Mouse (Mus musculus): ENCODE measurements at regions not wholly inside any gene's neighbourhood (a gene's known extent, or its start where the extent isn't known, plus 50 kb on each side); places are given as distances from the start of the nearest gene placed in this dataset.
"Not testable (repeated sequence)": the region's sequence is repeated elsewhere in the genome, so short reads cannot be mapped to it uniquely, and the experiment has no call there.

DNA sequence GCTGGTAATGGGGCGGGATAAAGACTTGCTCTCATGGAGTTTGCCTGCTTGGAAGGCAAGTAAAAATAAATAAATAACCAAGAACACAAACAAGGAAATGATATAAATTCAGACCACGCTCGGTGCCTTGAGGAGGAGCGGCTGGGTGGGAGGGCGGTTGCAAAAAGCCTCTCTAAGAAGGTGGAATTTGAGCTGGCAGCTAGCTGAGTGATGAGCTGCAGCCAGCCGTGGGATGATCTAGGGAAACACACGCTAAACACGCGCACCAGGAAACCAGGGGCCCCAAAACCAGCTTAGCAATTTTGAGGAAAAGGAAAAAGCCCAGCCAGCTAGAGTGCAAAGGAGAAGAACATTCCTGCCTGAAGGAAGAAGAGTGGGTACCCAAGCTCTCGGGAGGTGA lies 217.0 kb downstream of the 3100002H09Rik start:
- H3K4me3 ChIP-seq = no peak overlapping the region
- no peak overlapping the region for H3K27ac ChIP-seq
- H3K27me3 ChIP-seq = peaks cover 15% of the 10 kb centered on the region
- no peak overlapping the region for H3K9ac ChIP-seq
- ATAC-seq (ENCODE audit: insufficient number of reproducible peaks, insufficient read depth, low FRiP score, low TSS enrichment, low read depth) = no peak
- peaks cover 21% of the 10 kb centered on the region for H3K4me1 ChIP-seq
- H3K4me2 ChIP-seq = no peak overlapping the region
- H3K9me3 ChIP-seq = no peaks in the 10 kb centered on the region
- 22% methylated on average over 10 of the region's 10 CpGs for WGBS
- no peaks in the 10 kb centered on the region for H3K36me3 ChIP-seq

DNA sequence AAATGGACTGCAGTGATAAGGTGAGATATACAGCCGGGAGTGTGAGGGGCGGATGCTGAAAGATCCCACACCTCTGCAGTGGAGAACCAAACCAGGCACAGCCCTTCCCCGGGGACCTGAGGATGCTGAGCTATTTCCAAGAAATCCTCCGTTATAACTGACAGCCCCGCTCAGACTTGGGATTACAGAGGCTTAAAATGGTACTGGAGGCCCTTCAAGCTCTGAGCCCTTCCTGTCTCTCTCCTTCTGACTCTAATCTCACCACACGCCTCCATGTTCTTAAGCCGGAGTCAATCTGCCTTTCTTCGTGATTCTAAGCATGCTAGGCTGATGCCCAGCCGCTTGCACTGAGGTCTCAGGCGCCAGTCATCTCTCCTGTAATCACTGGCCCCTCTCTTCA lies 221.5 kb downstream of the 3100002H09Rik start:
- ATAC-seq (ENCODE audit: insufficient number of reproducible peaks, insufficient read depth, low FRiP score, low TSS enrichment, low read depth) = no peak
- Histone ChIP-seq H3K27ac (no peak overlapping the region), H3K4me3 (no peak overlapping the region), H3K4me2 (no peak overlapping the region), H3K9me3 (no peaks in the 10 kb centered on the region), H3K27me3 (peaks cover 13% of the 10 kb centered on the region), H3K9ac (no peak overlapping the region), H3K4me1 (peaks cover 16% of the 10 kb centered on the region), H3K36me3 (no peaks in the 10 kb centered on the region)
- WGBS = 81% methylated on average over 10 of the region's 10 CpGs

DNA sequence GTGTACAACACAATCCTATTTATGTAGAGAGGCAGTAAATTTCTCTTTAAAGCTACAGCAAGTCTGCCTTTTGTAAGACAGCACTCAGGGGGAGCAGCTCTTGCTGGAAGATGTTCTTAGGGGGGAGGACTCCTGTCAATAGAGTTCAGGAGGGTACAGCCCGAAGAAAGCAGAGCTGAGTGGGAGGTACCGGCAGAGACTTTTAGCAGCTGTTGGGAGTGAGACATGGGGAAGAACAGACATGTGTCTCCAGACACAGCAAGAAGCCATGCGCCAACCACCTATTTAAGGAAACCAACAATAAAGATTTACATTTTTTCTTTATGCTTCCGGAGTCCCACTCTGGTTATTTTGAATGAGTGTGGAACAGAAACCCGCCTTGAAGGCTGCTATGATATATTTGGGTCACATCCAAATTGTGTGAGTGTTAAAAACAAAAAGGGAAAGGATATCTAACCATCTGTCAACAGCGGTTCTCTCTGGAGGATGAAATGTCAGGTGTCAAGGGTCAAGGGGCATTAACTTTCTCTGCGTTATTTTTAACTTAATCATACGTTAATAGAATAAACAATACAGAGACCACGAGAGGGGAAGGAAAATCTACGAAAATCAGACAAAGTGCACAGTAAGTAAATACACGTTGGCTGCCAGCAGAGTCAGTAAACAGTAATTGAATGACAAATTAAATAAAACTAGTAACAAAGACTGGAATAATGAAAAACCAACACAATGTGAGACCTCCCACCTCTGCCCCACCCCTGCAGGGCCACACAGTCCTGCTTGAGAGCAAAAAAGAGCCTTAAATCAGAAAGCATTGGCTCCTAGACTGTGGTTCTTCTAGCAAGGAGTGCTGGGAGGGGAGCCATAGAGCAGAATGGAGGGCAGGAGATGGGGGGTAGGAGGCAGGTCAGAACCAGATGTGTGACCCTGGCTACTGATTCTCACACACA lies 225.2 kb downstream of the 3100002H09Rik start:
- ATAC-seq (ENCODE audit: insufficient number of reproducible peaks, insufficient read depth, low FRiP score, low TSS enrichment, low read depth) = no peak
- Histone ChIP-seq H3K4me1 (peaks cover 9% of the 10 kb centered on the region; the same call in 1 of the 2 replicates), H3K36me3 (no peaks in the 10 kb centered on the region), H3K4me2 (no peak overlapping the region), H3K27me3 (0 out of 2 replicates have a peak, but pooled peaks cover 7% of the 10 kb centered on the region), H3K9me3 (no peaks in the 10 kb centered on the region), H3K9ac (no peak overlapping the region), H3K27ac (no peak overlapping the region), H3K4me3 (no peak overlapping the region)
- WGBS = 35% methylated on average over 11 of the region's 11 CpGs

DNA sequence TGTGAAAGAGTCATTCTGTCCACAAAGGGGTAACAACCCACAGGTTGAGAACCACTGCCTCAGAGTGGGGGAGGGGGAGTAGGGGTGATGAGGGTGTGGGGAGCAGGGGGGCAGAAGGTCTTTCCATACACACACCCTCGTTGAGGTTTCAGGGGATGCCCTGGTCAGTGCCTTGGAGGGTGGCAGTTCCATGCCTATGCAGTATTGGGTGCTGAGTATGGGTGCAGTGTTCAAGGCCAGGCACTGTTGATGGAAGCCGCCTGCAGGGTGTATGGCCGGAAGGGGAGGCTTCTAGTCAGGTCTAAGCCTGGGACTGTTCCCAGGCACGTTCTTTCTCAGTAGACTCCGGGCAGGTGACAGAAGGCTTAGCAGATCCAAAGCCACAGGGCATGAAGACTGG lies 234.1 kb downstream of the 3100002H09Rik start:
- H3K4me2 ChIP-seq = no peak overlapping the region
- no peak for ATAC-seq (ENCODE audit: insufficient number of reproducible peaks, insufficient read depth, low FRiP score, low TSS enrichment, low read depth)
- H3K27ac ChIP-seq = no peak overlapping the region
- no peaks in the 10 kb centered on the region for H3K36me3 ChIP-seq
- H3K9ac ChIP-seq = no peak overlapping the region
- no peak overlapping the region for H3K4me3 ChIP-seq
- no peaks in the 10 kb centered on the region for H3K9me3 ChIP-seq
- 55% methylated on average over 5 of the region's 5 CpGs for WGBS
- peaks cover 5% of the 10 kb centered on the region; the same call in 1 of the 2 replicates for H3K27me3 ChIP-seq
- H3K4me1 ChIP-seq = 0 out of 2 replicates have a peak, but pooled peaks cover 8% of the 10 kb centered on the region

DNA sequence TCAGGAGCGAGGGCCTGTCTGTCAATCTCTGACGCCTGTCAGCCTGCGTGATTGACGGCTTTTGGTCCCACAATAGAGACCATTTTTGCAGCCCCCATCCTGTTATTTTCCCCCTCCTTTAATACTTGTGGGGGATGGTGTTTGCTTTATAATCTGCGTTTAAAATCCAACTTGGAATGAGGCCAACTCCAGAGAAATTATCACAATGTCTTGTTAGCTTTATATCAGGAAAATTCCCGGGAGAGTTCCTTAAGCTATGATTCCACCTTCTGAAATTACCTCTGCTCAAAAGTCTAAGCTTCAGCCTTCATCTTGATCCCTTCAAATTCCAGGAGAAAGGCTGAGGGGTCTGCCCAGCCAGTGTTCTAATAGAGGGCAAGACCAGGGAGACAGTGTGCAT lies 235.0 kb downstream of the 3100002H09Rik start:
- Histone ChIP-seq H3K4me2 (no peak overlapping the region), H3K27me3 (peaks cover 5% of the 10 kb centered on the region; the same call in 1 of the 2 replicates), H3K27ac (no peak overlapping the region), H3K9me3 (no peaks in the 10 kb centered on the region), H3K36me3 (no peaks in the 10 kb centered on the region), H3K4me1 (0 out of 2 replicates have a peak, but pooled peaks cover 8% of the 10 kb centered on the region), H3K9ac (no peak overlapping the region), H3K4me3 (no peak overlapping the region)
- WGBS = 65% methylated on average over 6 of the region's 6 CpGs
- no peak for ATAC-seq (ENCODE audit: insufficient number of reproducible peaks, insufficient read depth, low FRiP score, low TSS enrichment, low read depth)

DNA sequence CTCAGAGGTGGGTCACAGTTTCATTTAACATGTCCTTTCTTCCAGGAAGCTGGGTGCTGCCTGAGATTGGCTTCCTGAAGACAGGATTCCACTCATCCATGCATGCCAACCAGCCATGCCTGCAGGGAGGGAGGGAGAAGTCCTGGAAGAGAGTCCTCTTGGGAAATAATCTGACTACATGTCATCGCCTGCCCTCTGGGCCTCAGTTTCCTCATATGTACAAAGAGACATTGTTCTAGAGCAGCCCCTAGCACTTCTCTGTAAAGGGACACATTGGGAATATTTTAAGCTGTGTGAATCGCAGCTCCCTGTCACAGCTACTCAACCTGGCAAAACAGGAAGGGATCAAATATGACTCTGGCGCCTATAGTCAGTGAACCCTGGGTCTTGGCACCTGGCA lies 241.8 kb downstream of the 3100002H09Rik start:
- WGBS = 72% methylated on average over 3 of the region's 3 CpGs
- Histone ChIP-seq H3K4me1 (no peaks in the 10 kb centered on the region), H3K4me2 (no peak overlapping the region), H3K27ac (no peak overlapping the region), H3K9ac (no peak overlapping the region), H3K9me3 (no peaks in the 10 kb centered on the region), H3K27me3 (no peaks in the 10 kb centered on the region), H3K4me3 (no peak overlapping the region), H3K36me3 (no peaks in the 10 kb centered on the region)
- ATAC-seq (ENCODE audit: insufficient number of reproducible peaks, insufficient read depth, low FRiP score, low TSS enrichment, low read depth) = no peak

DNA sequence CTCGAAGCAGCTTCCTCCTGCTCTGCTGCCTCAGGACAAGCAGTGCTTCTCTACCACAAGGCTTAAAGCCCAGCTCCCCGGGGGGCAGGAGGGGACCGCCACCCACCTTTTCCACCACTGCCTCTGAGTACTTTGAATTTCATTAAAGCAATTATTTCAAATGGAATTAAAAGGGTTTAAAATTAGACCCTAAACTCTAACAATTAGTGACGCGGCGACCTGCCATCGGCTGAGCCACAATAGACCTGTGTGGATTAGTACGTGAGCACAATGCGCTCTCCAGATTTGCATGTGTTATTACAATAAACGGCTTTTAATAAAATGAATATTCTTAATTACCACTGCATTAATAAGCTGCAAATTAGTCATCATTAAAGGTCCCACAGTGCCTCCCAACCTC lies 242.5 kb downstream of the 3100002H09Rik start:
- H3K4me1 ChIP-seq = no peaks in the 10 kb centered on the region
- no peak overlapping the region for H3K4me2 ChIP-seq
- no peak overlapping the region for H3K9ac ChIP-seq
- no peaks in the 10 kb centered on the region for H3K9me3 ChIP-seq
- no peak overlapping the region for H3K4me3 ChIP-seq
- H3K36me3 ChIP-seq = no peaks in the 10 kb centered on the region
- no peaks in the 10 kb centered on the region for H3K27me3 ChIP-seq
- WGBS = 80% methylated on average over 10 of the region's 10 CpGs
- ATAC-seq (ENCODE audit: insufficient number of reproducible peaks, insufficient read depth, low FRiP score, low TSS enrichment, low read depth) = no peak
- H3K27ac ChIP-seq = no peak overlapping the region

DNA sequence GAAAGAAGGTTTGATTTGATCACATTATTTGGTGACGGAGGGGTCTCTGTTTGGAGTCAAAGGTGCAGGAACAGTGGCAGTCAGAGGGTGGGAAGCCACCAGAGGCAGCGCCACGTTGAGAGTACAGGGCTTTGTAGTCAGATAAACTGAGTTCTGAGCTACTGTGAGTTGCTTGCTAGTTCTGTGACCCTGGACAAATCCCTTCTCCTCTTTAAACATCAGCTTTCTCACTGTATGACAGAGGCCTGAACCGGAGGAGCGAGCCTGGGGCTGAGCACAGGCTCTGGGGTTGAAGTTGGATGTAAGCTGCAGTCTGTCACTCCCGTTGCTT lies 250.1 kb downstream of the 3100002H09Rik start:
- Histone ChIP-seq H3K27ac (no peak overlapping the region), H3K36me3 (no peaks in the 10 kb centered on the region), H3K9me3 (no peaks in the 10 kb centered on the region), H3K4me3 (no peak overlapping the region), H3K4me2 (no peak overlapping the region), H3K27me3 (peaks cover 21% of the 10 kb centered on the region), H3K4me1 (no peaks in the 10 kb centered on the region), H3K9ac (no peak overlapping the region)
- WGBS = 49% methylated on average over 6 of the region's 6 CpGs
- no peak for ATAC-seq (ENCODE audit: insufficient number of reproducible peaks, insufficient read depth, low FRiP score, low TSS enrichment, low read depth)

DNA sequence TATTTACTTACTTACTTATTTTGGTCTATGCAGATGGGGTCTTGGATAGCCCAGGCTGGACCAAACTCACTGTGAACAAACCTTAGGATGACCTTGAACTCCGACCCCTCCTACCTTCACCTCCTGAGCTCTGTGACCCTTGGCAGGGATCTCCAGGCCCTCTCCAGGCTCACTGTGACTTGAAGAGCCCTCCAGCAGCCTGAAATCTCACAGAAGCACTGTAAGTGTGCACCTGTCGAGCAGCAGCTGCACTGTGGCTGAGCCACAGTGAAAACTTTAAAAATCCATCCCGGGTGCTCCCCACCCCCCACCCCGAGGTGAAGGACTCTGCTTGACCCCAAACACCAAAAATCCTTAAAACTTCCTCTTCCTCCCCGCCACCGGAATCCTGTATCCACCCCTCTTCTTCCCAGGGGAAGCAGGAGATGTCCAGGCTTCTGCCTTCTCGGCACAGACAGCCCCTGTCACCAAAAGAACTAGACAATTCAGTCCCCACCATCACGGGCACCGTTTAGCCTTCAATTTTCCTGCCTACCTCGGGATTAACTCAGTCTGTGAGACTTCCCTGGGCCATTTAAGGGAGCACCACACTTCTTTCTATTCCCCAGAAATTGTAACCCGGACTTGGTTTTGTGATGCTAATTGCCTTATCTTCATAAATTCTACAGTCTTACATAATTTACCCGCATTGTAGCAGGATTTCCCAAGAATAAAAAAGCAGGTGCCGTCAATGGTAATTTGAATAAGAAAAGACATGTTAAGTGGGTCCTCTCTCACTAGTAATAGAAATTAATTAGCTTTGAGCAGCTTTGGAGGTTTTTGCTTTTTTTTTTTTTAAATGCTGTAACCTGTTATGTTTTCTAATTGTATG lies 250.7 kb downstream of the 3100002H09Rik start:
- Histone ChIP-seq H3K27me3 (peaks cover 21% of the 10 kb centered on the region), H3K27ac (no peak overlapping the region), H3K4me1 (no peaks in the 10 kb centered on the region), H3K9me3 (no peaks in the 10 kb centered on the region), H3K36me3 (no peaks in the 10 kb centered on the region), H3K4me3 (no peak overlapping the region), H3K9ac (no peak overlapping the region), H3K4me2 (no peak overlapping the region)
- WGBS = 27% methylated on average over 13 of the region's 13 CpGs
- ATAC-seq (ENCODE audit: insufficient number of reproducible peaks, insufficient read depth, low FRiP score, low TSS enrichment, low read depth) = no peak

DNA sequence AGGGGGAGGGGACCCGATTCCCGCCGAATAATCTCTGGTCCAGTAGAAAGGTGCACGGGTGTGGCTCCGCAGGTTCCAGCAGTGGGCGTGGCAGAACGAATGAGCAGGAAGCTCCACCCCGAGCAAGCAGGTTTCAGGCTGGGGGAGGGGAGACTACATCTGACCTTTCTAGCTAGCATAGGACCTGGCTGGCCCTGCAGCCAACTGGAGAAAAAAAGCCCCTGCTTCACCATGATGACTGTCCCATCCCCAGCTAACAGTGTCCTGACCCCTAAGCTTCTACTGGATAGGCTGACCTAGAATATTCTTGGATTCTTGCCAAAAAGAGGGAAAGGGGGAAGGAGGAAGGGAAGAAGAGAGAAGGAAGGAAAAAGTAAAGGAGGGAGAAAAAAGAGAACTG lies 252.1 kb downstream of the 3100002H09Rik start:
- not testable (repeated sequence) for H3K9me3 ChIP-seq; H3K9ac ChIP-seq; H3K4me1 ChIP-seq; H3K36me3 ChIP-seq; H3K27ac ChIP-seq; ATAC-seq (ENCODE audit: insufficient number of reproducible peaks, insufficient read depth, low FRiP score, low TSS enrichment, low read depth); H3K4me3 ChIP-seq
- Histone ChIP-seq H3K4me2 (peak overlapping the region; percentile 33; the same call in 1 of the 2 replicates), H3K27me3 (peaks cover 21% of the 10 kb centered on the region)
- 0% methylated on average over 3 of the region's 8 CpGs for WGBS

DNA sequence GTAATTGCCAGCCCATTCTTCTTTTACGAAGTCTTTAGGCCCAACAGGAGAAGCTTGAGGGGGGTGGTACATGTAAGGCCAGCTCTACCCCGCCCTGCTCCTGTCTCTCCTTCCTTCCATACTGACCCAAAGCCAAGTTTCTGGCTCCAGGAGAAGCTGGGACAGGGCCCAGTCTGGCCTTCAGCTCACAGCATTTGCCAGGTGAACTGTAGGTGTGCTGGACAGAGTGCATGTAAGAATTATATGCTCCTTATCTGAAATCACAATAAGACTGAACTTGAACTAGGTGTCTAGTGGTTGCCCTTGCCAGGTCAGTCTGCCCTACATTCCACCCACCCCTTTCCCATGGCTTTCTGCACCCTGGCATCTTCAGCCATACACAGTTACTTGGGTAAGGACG lies 260.2 kb downstream of the 3100002H09Rik start:
- whole genome bisulfite sequencing = 89% methylated on average over 3 of the region's 3 CpGs
- H3K36me3 ChIP-seq = no peaks in the 10 kb centered on the region
- H3K9me3 ChIP-seq = no peaks in the 10 kb centered on the region
- no peak overlapping the region for H3K4me3 ChIP-seq
- H3K27me3 ChIP-seq = no peaks in the 10 kb centered on the region
- peaks cover 3% of the 10 kb centered on the region; the same call in 1 of the 2 replicates for H3K4me1 ChIP-seq
- no peak overlapping the region for H3K9ac ChIP-seq
- no peak for ATAC-seq (ENCODE audit: insufficient number of reproducible peaks, insufficient read depth, low FRiP score, low TSS enrichment, low read depth)
- H3K27ac ChIP-seq = no peak overlapping the region
- H3K4me2 ChIP-seq = no peak overlapping the region

Data from embryonic facial prominence, embryonic 13.5 days (tissue).